Mouse (Mus musculus): ENCODE results near the gene Trarg1. TPM values are rescaled to one million over a fixed set of nuclear protein-coding genes. Genes with fewer than 3 reads are reported as not detected.

Gene Trarg1
- polyA plus RNA-seq, 1 experiment from 2014 or later: 7.1 TPM

DNA sequence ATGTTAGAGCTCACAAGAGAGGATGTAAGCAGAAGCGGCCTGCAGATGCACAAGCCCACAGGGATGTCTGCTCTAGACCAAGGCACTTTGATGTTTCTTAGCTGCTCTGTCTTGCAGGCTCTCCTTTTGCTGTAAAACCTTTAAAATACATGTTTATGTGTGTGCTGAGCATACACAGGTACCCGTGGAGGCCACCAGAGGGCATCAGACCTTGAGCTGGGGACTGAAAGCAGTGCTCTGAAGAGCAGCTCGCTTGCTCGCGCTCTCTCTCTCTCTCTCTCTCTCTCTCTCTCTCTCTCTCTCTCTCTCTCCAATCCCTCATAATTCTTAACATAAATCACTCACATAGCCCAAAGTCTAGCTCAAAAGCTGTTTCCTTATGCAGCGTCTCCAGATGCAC, 59.5 kb downstream of the Trarg1 start:
- DNase-seq (ENCODE audit: low spot score) (no peak), ATAC-seq (no peak)
- no peaks in the 10 kb centered on the region for H3K9me3 ChIP-seq (ENCODE audit: low read length)
- no peak overlapping the region for H3K4me2 ChIP-seq (replicated peaks; ENCODE audit: low read depth, low read length)
- 69% methylated on average over 6 of the region's 6 CpGs for WGBS
- H3K4me1 ChIP-seq (ENCODE audit: insufficient read depth, low read depth, low read length): no peaks in the 10 kb centered on the region
- peaks cover 22% of the 10 kb centered on the region; the same call in 1 of the 2 replicates for H3K36me3 ChIP-seq (ENCODE audit: insufficient read depth, low read length)
- TF ChIP-seq EP300 (IDR thresholded peaks at IDR 0.05) (no peak), CTCF (IDR thresholded peaks at IDR 0.05) (peak; percentile 61)
- no peak overlapping the region for H3K4me3 ChIP-seq (ENCODE audit: low read depth, low read length)
- no peak overlapping the region for H3K9ac ChIP-seq (replicated peaks; ENCODE audit: low read depth)
- H3K27ac ChIP-seq (ENCODE audit: low read length): no peak overlapping the region
- no peaks in the 10 kb centered on the region for H3K27me3 ChIP-seq (replicated peaks; ENCODE audit: insufficient read depth, low read length)

DNA sequence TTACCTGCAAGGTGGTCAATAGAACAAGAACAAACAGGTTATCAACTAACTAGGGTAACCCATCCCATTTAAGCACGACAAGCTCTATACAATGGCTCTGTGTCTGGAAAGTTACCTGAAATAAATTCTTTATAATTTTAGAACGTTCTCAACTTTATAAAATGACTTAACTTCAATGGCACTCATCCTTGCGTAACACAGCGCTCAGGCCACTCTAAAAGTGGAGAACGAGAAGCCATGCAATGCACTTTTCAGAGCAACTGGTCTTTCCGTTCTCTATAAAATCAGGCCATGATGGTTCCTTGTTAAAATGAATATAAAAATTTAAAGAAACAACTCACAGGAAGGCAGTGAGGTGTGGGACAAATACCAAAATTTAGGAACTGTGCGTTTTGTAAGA, 62.9 kb downstream of the Trarg1 start:
- H3K36me3 ChIP-seq (ENCODE audit: insufficient read depth, low read length): peaks cover 20% of the 10 kb centered on the region; the same call in 1 of the 2 replicates

DNA sequence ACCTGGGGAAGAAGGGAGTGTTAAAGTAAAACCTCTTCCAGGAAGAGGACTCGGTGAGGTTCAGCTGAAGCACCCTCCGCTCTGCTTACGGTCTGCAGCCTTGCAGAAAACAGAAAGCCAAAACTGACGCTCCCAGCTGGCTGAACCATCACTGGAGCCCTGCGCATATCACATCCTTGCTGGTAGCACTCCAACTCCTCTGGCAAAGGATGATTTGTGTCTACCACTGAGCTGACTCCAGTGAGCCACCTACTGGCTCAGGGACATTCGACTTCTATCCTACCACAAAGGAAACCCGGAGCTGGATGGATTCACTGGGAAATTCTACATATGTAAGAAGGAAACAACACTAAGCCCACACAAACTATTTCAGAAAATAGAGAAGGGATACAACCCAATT, 64.9 kb downstream of the Trarg1 start:
- H3K36me3 ChIP-seq (ENCODE audit: insufficient read depth, low read length): peaks cover 27% of the 10 kb centered on the region; the same call in 1 of the 2 replicates
- TF ChIP-seq CTCF (IDR thresholded peaks at IDR 0.05) (peak; percentile 68), EP300 (IDR thresholded peaks at IDR 0.05) (no peak)

More for the DNA sequence above, 62.9 kb downstream of the Trarg1 start:
- Histone ChIP-seq H3K27ac (ENCODE audit: low read length) (no peak overlapping the region), H3K4me3 (ENCODE audit: low read depth, low read length) (no peak overlapping the region), H3K4me1 (ENCODE audit: insufficient read depth, low read depth, low read length) (no peaks in the 10 kb centered on the region), H3K4me2 (replicated peaks; ENCODE audit: low read depth, low read length) (no peak overlapping the region), H3K9me3 (ENCODE audit: low read length) (no peaks in the 10 kb centered on the region), H3K27me3 (replicated peaks; ENCODE audit: insufficient read depth, low read length) (no peaks in the 10 kb centered on the region), H3K9ac (replicated peaks; ENCODE audit: low read depth) (no peak overlapping the region)
- ATAC-seq (no peak; the same call in 1 of the 2 replicates), DNase-seq (ENCODE audit: low spot score) (peak; percentile 60)
- 70% methylated on average over 7 of the region's 7 CpGs for WGBS
- no peak for TF ChIP-seq CTCF (IDR thresholded peaks at IDR 0.05)
- TF ChIP-seq EP300 (IDR thresholded peaks at IDR 0.05): no peak

DNA sequence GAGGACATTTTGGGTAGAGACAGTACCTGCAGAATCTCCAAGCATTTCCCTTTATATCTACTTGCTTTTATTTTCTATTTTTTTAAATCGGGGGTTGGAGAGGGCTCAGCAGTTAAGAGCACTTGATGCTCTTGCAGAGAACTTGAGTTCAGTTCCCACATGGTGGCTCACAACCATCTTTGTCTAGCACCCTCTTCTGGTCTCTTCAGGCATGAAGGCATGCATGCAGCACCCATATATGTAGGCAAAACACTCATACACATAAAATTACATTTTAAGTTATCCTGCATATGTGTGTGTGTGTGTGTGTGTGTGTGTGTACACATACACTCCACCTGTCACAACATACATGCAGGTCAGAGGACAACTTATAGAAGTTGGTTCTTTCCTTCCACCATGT, 66.3 kb downstream of the Trarg1 start:
- 84% methylated on average over 1 of the region's 1 CpGs for WGBS
- Histone ChIP-seq H3K9me3 (ENCODE audit: low read length) (no peaks in the 10 kb centered on the region), H3K9ac (replicated peaks; ENCODE audit: low read depth) (no peak overlapping the region), H3K4me2 (replicated peaks; ENCODE audit: low read depth, low read length) (no peak overlapping the region), H3K36me3 (ENCODE audit: insufficient read depth, low read length) (peaks cover 33% of the 10 kb centered on the region), H3K4me3 (ENCODE audit: low read depth, low read length) (no peak overlapping the region), H3K27me3 (replicated peaks; ENCODE audit: insufficient read depth, low read length) (no peaks in the 10 kb centered on the region), H3K27ac (ENCODE audit: low read length) (no peak overlapping the region), H3K4me1 (ENCODE audit: insufficient read depth, low read depth, low read length) (no peaks in the 10 kb centered on the region)
- no peak for ATAC-seq
- no peak for DNase-seq (ENCODE audit: low spot score)
- TF ChIP-seq CTCF (IDR thresholded peaks at IDR 0.05) (peak; percentile 27; the same call in 1 of the 2 replicates), EP300 (IDR thresholded peaks at IDR 0.05) (no peak)

More for the DNA sequence above, 64.9 kb downstream of the Trarg1 start:
- H3K4me3 ChIP-seq (ENCODE audit: low read depth, low read length): no peak overlapping the region
- no peaks in the 10 kb centered on the region for H3K4me1 ChIP-seq (ENCODE audit: insufficient read depth, low read depth, low read length)
- H3K4me2 ChIP-seq (replicated peaks; ENCODE audit: low read depth, low read length): no peak overlapping the region
- H3K9me3 ChIP-seq (ENCODE audit: low read length): no peaks in the 10 kb centered on the region
- DNase-seq (ENCODE audit: low spot score): peak; percentile 43
- H3K27ac ChIP-seq (ENCODE audit: low read length): no peak overlapping the region
- WGBS: 57% methylated on average over 7 of the region's 7 CpGs
- no peaks in the 10 kb centered on the region for H3K27me3 ChIP-seq (replicated peaks; ENCODE audit: insufficient read depth, low read length)
- H3K9ac ChIP-seq (replicated peaks; ENCODE audit: low read depth): no peak overlapping the region
- ATAC-seq: no peak

Other genes starting within 250 kb of the Trarg1 start
- gene Abr, start 57.5 kb upstream of the Trarg1 start, polyA plus RNA-seq (2015; fragmentation: Nextera tagmentation; extraction: Ambion mirVana): 16.6 and 17.2 TPM in 2 replicates
- not detected in 2 replicates for gene Bhlha9, start 7.3 kb upstream of the Trarg1 start, polyA plus RNA-seq (2015; fragmentation: Nextera tagmentation; extraction: Ambion mirVana)
- 19.5 and 21.6 TPM in 2 replicates for gene Gosr1, start 83.8 kb downstream of the Trarg1 start, polyA plus RNA-seq (2015; fragmentation: Nextera tagmentation; extraction: Ambion mirVana)
- 15.7 and 16.7 TPM in 2 replicates for gene Cpd, start 167.2 kb downstream of the Trarg1 start, polyA plus RNA-seq (2015; fragmentation: Nextera tagmentation; extraction: Ambion mirVana)
- 0.29 and 0.44 TPM in 2 replicates for gene Tmigd1, start 222.4 kb downstream of the Trarg1 start, polyA plus RNA-seq (2015; fragmentation: Nextera tagmentation; extraction: Ambion mirVana)
- 90.2 and 98.7 TPM in 2 replicates for gene Blmh, start 245.0 kb downstream of the Trarg1 start, polyA plus RNA-seq (2015; fragmentation: Nextera tagmentation; extraction: Ambion mirVana)